In the genomic region with DNA sequence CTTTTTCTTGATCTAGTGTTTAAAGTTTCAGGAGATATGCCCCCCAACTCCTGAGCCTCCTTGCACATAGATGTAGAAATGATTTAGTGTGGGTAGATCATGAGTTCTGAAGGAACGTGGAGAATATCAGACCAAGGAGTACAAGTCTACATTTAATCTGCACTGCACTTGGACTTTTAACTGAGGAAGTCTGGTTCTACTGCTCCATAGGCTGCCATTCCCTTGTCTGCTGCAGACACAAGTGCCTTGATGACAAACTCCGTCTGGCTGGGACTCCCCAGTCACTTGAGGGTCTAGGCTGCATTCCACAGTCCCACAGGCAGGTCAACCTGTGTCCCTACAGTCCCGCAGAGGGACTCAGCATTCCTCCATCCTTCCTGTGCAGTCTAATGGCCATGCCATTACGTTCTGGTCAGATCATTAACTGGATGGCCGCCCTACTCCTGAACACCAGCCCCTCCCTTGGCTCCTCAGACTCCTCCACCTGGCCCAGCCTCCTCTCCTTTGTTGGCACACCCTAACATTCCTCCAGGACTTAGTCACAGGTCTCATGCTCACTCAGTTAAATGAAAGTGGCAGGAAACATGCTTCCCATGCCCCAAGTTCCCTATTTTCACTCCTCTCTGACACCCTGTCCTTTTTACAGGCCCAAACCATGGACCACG, we compare ENCODE assay signal across 11 mouse cellular contexts. TPM values are rescaled to one million over a fixed set of nuclear protein-coding genes. Genes with fewer than 3 reads are reported as not detected.
A peak's percentile ranks its signal among the peaks of the same experiment; 100 is the strongest.
DNase-seq lines count a peak whose midpoint lies in the region; ATAC-seq and TF ChIP-seq lines count a peak whose summit lies in the region.
"Had no signal": no experiment of that assay in that cellular context is flagged by ENCODE, and none has a peak within 500 bp of the region (broad histone marks: within the 10 kb centered on the region; RNA-seq: fewer than 3 reads in every experiment).

No protein-coding gene starts in this region.

- no peak for ATAC-seq in embryonic facial prominence, embryonic 13.5 days (ENCODE audit: insufficient number of reproducible peaks, insufficient read depth, low FRiP score, low TSS enrichment, low read depth)
- peak; percentile 78 for ATAC-seq in embryonic facial prominence, embryonic 14.5 days (ENCODE audit: low read depth)
- ATAC-seq in kidney, postnatal 0 days (replicated peaks; ENCODE audit: low FRiP score, low read depth): peak; percentile 94
- no peak for ATAC-seq in inflammation-experienced regulatory T-cells, adult 6 months

- no peak for DNase-seq in embryonic facial prominence, embryonic 10.5 days (ENCODE audit: low spot score)
- DNase-seq in embryonic facial prominence, embryonic 14.5 days (ENCODE audit: low spot score): peak; percentile 48
- DNase-seq in kidney, postnatal 0 days (ENCODE audit: low spot score): peak; percentile 74
- DNase-seq in lung, postnatal 4 days: peak; percentile 68 to 79
- DNase-seq in adrenal gland, postnatal 14 days: no peak
- no peak for DNase-seq in retina, embryonic 14.5 days (ENCODE audit: low spot score)
- DNase-seq: right cerebral cortex, postnatal 14 days had no signal

- no peak for TF ChIP-seq CTCF in kidney, postnatal 0 days (IDR thresholded peaks at IDR 0.05; ENCODE audit: low read depth)

- 66% methylated on average over 6 of the region's 6 CpGs for WGBS in embryonic facial prominence, embryonic 13.5 days
- WGBS in embryonic facial prominence, embryonic 10.5 days: 66% methylated on average over 6 of the region's 6 CpGs
- 64% methylated on average over 6 of the region's 6 CpGs for WGBS in embryonic facial prominence, embryonic 14.5 days
- WGBS in kidney, postnatal 0 days: 29% methylated on average over 6 of the region's 6 CpGs

- no peak overlapping the region for H3K4me2 ChIP-seq in embryonic facial prominence, embryonic 13.5 days
- H3K4me2 ChIP-seq in embryonic facial prominence, embryonic 14.5 days (ENCODE audit: low read depth, low read length): no peak overlapping the region
- H3K4me2 ChIP-seq in kidney, postnatal 0 days (ENCODE audit: low read length): no peak overlapping the region
- H3K4me2 ChIP-seq: embryonic facial prominence, embryonic 12.5 days; limb, embryonic 15.5 days had no signal

- H3K4me3 ChIP-seq in embryonic facial prominence, embryonic 13.5 days: no peak overlapping the region
- H3K4me3 ChIP-seq in embryonic facial prominence, embryonic 10.5 days: no peak overlapping the region
- no peak overlapping the region for H3K4me3 ChIP-seq in embryonic facial prominence, embryonic 14.5 days (ENCODE audit: low read depth, low read length)
- no peak overlapping the region for H3K4me3 ChIP-seq in kidney, postnatal 0 days (replicated peaks; ENCODE audit: low read depth, low read length)
- H3K4me3 ChIP-seq: embryonic facial prominence, embryonic 12.5 days; limb, embryonic 15.5 days had no signal

- H3K36me3 ChIP-seq in embryonic facial prominence, embryonic 13.5 days: no peaks in the 10 kb centered on the region
- H3K36me3 ChIP-seq in embryonic facial prominence, embryonic 10.5 days (replicated peaks): no peaks in the 10 kb centered on the region
- no peaks in the 10 kb centered on the region for H3K36me3 ChIP-seq in embryonic facial prominence, embryonic 14.5 days (ENCODE audit: control insufficient read depth, insufficient read depth, low read length)
- no peaks in the 10 kb centered on the region for H3K36me3 ChIP-seq in kidney, postnatal 0 days (ENCODE audit: insufficient read depth, low read length)
- H3K36me3 ChIP-seq: embryonic facial prominence, embryonic 12.5 days; limb, embryonic 15.5 days had no signal

- H3K9me3 ChIP-seq in embryonic facial prominence, embryonic 13.5 days: no peaks in the 10 kb centered on the region
- H3K9me3 ChIP-seq in embryonic facial prominence, embryonic 10.5 days: no peaks in the 10 kb centered on the region
- no peaks in the 10 kb centered on the region for H3K9me3 ChIP-seq in embryonic facial prominence, embryonic 14.5 days (ENCODE audit: control insufficient read depth, low read length)
- H3K9me3 ChIP-seq in kidney, postnatal 0 days (replicated peaks; ENCODE audit: low read length): no peaks in the 10 kb centered on the region
- H3K9me3 ChIP-seq: embryonic facial prominence, embryonic 12.5 days; limb, embryonic 15.5 days had no signal

- H3K27ac ChIP-seq in embryonic facial prominence, embryonic 13.5 days: no peak overlapping the region
- H3K27ac ChIP-seq in embryonic facial prominence, embryonic 10.5 days (replicated peaks): no peak overlapping the region
- H3K27ac ChIP-seq in embryonic facial prominence, embryonic 14.5 days (replicated peaks; ENCODE audit: low read depth, low read length): no peak overlapping the region
- H3K27ac ChIP-seq in kidney, postnatal 0 days: peak overlapping the region; percentile 81
- H3K27ac ChIP-seq: embryonic facial prominence, embryonic 12.5 days; limb, embryonic 15.5 days had no signal

- 0 out of 2 replicates have a peak, but pooled peaks cover 6% of the 10 kb centered on the region for H3K4me1 ChIP-seq in embryonic facial prominence, embryonic 13.5 days
- H3K4me1 ChIP-seq in embryonic facial prominence, embryonic 10.5 days: peaks cover 9% of the 10 kb centered on the region
- H3K4me1 ChIP-seq in embryonic facial prominence, embryonic 14.5 days (ENCODE audit: control insufficient read depth, insufficient read depth, low read length): no peaks in the 10 kb centered on the region
- peaks cover 17% of the 10 kb centered on the region for H3K4me1 ChIP-seq in kidney, postnatal 0 days (replicated peaks; ENCODE audit: insufficient read depth, low read length)
- H3K4me1 ChIP-seq: embryonic facial prominence, embryonic 12.5 days had no signal

- H3K27me3 ChIP-seq in embryonic facial prominence, embryonic 13.5 days: no peaks in the 10 kb centered on the region
- H3K27me3 ChIP-seq in embryonic facial prominence, embryonic 10.5 days (replicated peaks; ENCODE audit: low read depth, poor library complexity, severe bottlenecking): no peaks in the 10 kb centered on the region
- no peaks in the 10 kb centered on the region for H3K27me3 ChIP-seq in embryonic facial prominence, embryonic 14.5 days (replicated peaks; ENCODE audit: control insufficient read depth, insufficient read depth, low read length)
- H3K27me3 ChIP-seq in kidney, postnatal 0 days (ENCODE audit: insufficient read depth, low read length): no peaks in the 10 kb centered on the region
- H3K27me3 ChIP-seq: embryonic facial prominence, embryonic 12.5 days; limb, embryonic 15.5 days had no signal

- H3K9ac ChIP-seq in embryonic facial prominence, embryonic 13.5 days: peak overlapping the region; percentile 51; the same call in 1 of the 2 replicates
- H3K9ac ChIP-seq in embryonic facial prominence, embryonic 14.5 days (ENCODE audit: low read depth, low read length): no peak overlapping the region
- no peak overlapping the region; the same call in 1 of the 2 replicates for H3K9ac ChIP-seq in kidney, postnatal 0 days (ENCODE audit: low read depth, low read length)
- H3K9ac ChIP-seq: embryonic facial prominence, embryonic 12.5 days; limb, embryonic 15.5 days had no signal

RNA-seq across cellular contexts. Expression of a gene that starts 17.8 kb away (rescaled TPM):
- 71.1 and 82.2 TPM in 2 replicates for polyA plus RNA-seq in embryonic facial prominence, embryonic 13.5 days (2015; fragmentation: Nextera tagmentation; extraction: Ambion mirVana)
- polyA plus RNA-seq in embryonic facial prominence, embryonic 10.5 days (2016; fragmentation: Nextera tagmentation; extraction: Ambion mirVana): 68.7 and 71.1 TPM in 2 replicates
- 77.1 and 77.2 TPM in 2 replicates for polyA plus RNA-seq in embryonic facial prominence, embryonic 14.5 days (2014; fragmentation: Nextera tagmentation; extraction: Ambion mirVana)
- polyA plus RNA-seq in kidney, postnatal 0 days (2015; fragmentation: Nextera tagmentation; extraction: Ambion mirVana): 67.3 and 74.5 TPM in 2 replicates
- 48.5 and 55.1 TPM in 2 replicates for total RNA-seq in adrenal gland, postnatal 14 days (2021)
- 10 to 100 TPM; 23.3 to 26.9 (median 25.2) TPM for polyA plus RNA-seq in inflammation-experienced regulatory T-cells, adult 6 months (2017; shearing (Covaris generic))

RNA-seq across cellular contexts. Expression of a gene that starts 35.6 kb away (rescaled TPM):
- 23.9 and 25.8 TPM in 2 replicates for polyA plus RNA-seq in embryonic facial prominence, embryonic 13.5 days (2015; fragmentation: Nextera tagmentation; extraction: Ambion mirVana)
- 15.2 and 15.5 TPM in 2 replicates for polyA plus RNA-seq in embryonic facial prominence, embryonic 10.5 days (2016; fragmentation: Nextera tagmentation; extraction: Ambion mirVana)
- 31.0 and 37.0 TPM in 2 replicates for polyA plus RNA-seq in embryonic facial prominence, embryonic 14.5 days (2014; fragmentation: Nextera tagmentation; extraction: Ambion mirVana)
- polyA plus RNA-seq in kidney, postnatal 0 days (2015; fragmentation: Nextera tagmentation; extraction: Ambion mirVana): 20.6 and 23.0 TPM in 2 replicates
- total RNA-seq in adrenal gland, postnatal 14 days (2021): 44.1 and 46.5 TPM in 2 replicates
- 1 to 10 TPM; 2.4 to 5.3 (median 4.0) TPM for polyA plus RNA-seq in inflammation-experienced regulatory T-cells, adult 6 months (2017; shearing (Covaris generic))

RNA-seq across cellular contexts. Expression of a gene that starts 38.5 kb away (rescaled TPM):
- polyA plus RNA-seq in embryonic facial prominence, embryonic 13.5 days (2015; fragmentation: Nextera tagmentation; extraction: Ambion mirVana): 28.6 and 32.8 TPM in 2 replicates
- 21.8 and 26.9 TPM in 2 replicates for polyA plus RNA-seq in embryonic facial prominence, embryonic 10.5 days (2016; fragmentation: Nextera tagmentation; extraction: Ambion mirVana)
- polyA plus RNA-seq in embryonic facial prominence, embryonic 14.5 days (2014; fragmentation: Nextera tagmentation; extraction: Ambion mirVana): 17.4 and 22.4 TPM in 2 replicates
- polyA plus RNA-seq in kidney, postnatal 0 days (2015; fragmentation: Nextera tagmentation; extraction: Ambion mirVana): 17.3 and 17.5 TPM in 2 replicates
- 10.4 and 11.7 TPM in 2 replicates for total RNA-seq in adrenal gland, postnatal 14 days (2021)
- 1 to 10 TPM; 2.7 to 7.0 (median 5.2) TPM for polyA plus RNA-seq in inflammation-experienced regulatory T-cells, adult 6 months (2017; shearing (Covaris generic))

RNA-seq across cellular contexts. Expression of a gene that starts 57.6 kb away (rescaled TPM):
- polyA plus RNA-seq in embryonic facial prominence, embryonic 13.5 days (2015; fragmentation: Nextera tagmentation; extraction: Ambion mirVana): 415 and 422 TPM in 2 replicates
- 399 and 407 TPM in 2 replicates for polyA plus RNA-seq in embryonic facial prominence, embryonic 10.5 days (2016; fragmentation: Nextera tagmentation; extraction: Ambion mirVana)
- polyA plus RNA-seq in embryonic facial prominence, embryonic 14.5 days (2014; fragmentation: Nextera tagmentation; extraction: Ambion mirVana): 507 and 572 TPM in 2 replicates
- polyA plus RNA-seq in kidney, postnatal 0 days (2015; fragmentation: Nextera tagmentation; extraction: Ambion mirVana): 466 and 517 TPM in 2 replicates
- 210 and 212 TPM in 2 replicates for total RNA-seq in adrenal gland, postnatal 14 days (2021)
- polyA plus RNA-seq in inflammation-experienced regulatory T-cells, adult 6 months (2017; shearing (Covaris generic)): 100 to 1,000 TPM; 283 to 295 (median 294) TPM

Comparison
In these comparisons a context has a peak if more than half of its experiments do, and no peak if none do; other contexts are left out.
1. ATAC-seq: peak in embryonic facial prominence, embryonic 14.5 days (single experiment) and kidney, postnatal 0 days (single experiment); none in embryonic facial prominence, embryonic 13.5 days (single experiment) and inflammation-experienced regulatory T-cells, adult 6 months (single experiment).
2. DNase-seq: peak in embryonic facial prominence, embryonic 14.5 days (single experiment), kidney, postnatal 0 days (single experiment) and lung, postnatal 4 days (2 of 2); none in embryonic facial prominence, embryonic 10.5 days (single experiment), adrenal gland, postnatal 14 days (single experiment) and retina, embryonic 14.5 days (single experiment).